Mouse (Mus musculus) adrenal gland, postnatal 10 days (tissue): ENCODE results near the gene Avl9. TPM values are rescaled to one million over a fixed set of nuclear protein-coding genes. Genes with fewer than 3 reads are reported as not detected.

Source experiments
- DNase-seq: peaks from one replicate; pipeline ENCODE4 v3.0.0; 2021; ENCODE audit warnings: mixed read lengths
- total RNA-seq, 2 experiments: library from RNA; stranded (reverse); gene quantifications; 2 replicates each; pipeline ENCODE4 v1.2.3; 2021

Gene Avl9
- total RNA-seq, 2 experiments from 2014 or later = 18.8 to 21.0 TPM

DNA sequence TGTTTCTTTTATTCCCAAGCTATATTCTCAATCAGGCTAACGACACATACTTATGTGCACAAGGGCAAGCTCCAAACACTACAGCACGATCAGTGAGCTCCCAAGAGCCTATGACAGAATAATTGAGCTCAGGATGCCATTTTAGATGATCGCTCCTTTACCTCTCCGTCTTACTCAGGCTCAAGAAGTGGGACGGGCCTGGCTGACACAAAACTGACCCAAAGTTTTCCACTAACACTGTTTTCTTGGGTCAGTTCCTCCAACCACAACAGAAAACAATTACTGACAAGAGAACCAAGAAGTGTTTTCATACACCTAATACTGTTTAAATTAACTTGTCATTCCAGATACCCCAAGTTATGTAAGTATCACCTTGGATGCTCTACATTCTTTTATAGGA is 80.1 kb downstream of the Avl9 start:
- no peak for DNase-seq

DNA sequence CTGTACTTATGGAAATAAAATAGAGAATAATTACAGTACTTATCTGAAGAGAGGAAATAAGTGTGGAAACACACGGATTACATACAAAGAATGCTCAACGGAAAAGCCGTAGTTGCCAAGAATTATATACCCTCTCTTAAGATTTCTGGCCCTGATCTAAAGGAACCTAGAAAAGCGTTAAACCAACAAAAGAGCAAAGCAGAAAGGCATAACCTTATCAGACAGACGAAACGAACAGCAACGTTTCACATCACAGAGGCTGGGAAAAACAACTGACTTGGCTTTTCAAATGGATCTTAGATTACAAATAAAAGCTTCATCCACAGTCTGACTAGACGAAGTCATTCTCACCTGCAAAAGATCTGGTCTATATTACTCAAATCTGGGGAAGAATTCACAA is 81.5 kb downstream of the Avl9 start:
- DNase-seq = no peak

DNA sequence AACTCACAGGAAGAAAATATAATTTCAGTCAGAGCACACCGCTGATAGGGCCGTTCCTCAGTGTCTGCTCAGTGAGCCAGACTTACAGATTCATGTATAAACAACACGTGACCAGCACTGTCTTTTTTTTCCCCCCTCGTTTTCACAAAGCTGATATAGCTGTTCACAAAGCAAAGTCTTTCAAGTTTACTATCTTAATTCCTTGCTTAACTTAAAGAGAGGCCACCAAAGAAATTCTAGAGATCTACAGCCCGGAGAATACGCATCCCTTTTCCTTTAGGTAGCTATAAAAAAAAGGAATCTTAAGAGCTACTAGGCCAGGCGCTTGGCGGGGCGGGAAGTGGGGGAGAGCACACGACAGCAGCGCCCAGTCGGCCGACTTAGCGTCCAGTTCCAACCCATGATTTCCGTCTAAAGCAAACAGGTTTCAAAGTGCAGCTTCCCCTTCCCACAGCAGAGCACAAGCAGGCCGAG is 82.0 kb downstream of the Avl9 start:
- DNase-seq = peak; percentile 55

DNA sequence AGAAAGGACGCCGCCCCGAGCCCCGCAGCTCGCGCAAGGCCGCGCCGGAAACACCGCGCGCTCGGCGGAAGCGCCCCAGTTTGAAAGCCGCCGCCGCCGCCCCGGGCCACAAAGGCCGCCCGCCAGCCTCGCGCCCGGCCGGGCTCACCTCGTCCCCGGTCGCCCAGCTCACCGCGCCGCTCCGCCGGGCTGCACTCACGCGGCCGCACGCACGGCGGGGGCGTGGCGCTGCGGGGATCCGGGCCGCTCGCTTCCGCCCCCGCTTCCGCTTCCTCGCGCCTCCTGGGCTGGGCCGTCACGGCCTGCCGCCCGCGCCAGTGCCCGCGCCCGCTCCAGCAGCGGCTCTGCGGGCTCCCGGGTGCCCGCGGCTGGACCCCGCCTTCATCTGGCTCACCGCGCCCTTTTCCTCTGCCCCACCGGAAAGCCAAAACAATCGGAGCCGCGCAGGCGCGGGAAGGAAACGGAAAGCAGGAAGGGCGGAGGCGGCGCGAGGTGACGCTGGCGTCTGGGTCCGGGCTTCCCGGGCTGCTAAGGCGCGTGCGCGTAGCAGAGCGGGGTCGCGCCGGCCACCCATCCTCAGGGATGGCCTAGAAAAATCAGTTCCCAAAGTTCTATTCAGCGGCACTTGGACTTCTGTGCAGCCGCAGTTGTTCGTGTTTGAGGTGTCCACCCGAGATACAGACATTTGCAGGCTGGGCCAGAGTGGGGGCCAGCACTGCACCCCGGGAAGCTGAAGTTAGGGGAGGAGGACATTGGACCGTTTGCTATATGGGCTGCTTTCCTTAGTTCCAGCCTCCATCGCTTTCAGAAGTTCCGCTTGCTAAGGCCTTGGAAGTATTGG is 82.8 kb downstream of the Avl9 start, which contains the start of gene Kbtbd2:
TSS of gene Kbtbd2 (minus strand) at position 503 of the 841 bp plus-strand sequence.
- peak; percentile 95 for DNase-seq

DNA sequence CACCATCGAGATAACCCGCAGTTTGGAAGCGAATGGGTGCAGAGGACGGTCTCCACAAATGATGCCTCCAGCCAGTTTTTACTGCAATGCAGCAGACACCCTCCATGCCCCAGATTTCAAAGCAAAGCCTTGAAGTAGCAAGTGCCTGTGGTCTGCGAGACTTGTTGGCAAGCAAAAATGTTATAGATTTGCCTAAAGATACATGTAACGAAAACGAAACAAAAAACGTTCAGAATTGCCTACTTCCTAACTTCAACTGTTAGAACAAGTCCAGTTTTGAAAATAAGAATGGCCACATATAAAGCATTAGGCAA is 83.4 kb downstream of the Avl9 start:
- DNase-seq = no peak

DNA sequence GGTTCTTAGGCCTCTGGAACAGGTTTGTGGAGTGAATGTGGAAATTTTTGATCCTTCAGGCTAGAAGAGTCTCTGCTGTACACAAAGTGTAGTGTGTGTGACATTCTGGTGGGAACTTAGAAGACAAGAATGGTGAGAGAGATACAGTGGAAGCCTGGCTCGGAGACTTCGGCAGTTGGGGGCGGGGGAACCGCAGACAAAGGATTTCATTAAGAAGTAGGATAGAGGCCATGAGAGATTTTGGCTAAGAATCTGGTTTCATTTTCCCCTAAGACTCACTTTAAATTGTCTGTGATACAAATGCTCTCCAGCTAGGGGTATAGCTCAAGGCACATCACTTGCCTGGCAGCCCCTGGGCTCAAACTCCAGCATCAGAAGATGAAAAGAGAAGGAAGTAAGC is 90.3 kb downstream of the Avl9 start:
- DNase-seq = no peak

DNA sequence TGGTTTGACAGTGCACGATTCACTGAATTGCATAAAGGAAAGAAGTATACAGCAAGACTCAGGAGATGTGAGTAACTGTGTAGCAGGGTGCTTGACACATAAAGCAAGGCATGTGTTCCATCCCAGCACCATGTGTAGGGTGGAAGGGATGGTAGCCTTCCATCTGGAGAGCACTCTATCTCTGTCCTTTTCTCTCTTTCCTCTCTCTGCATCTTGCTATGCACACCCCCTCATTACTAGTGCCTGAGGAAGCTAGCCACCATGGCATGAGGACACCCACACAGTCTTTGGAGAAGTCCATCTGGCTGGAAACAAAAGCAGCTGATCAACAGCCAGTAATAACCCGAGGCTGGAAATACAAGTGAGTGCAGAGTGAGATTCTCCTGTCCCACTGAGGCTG is 91.5 kb downstream of the Avl9 start:
- no peak for DNase-seq

DNA sequence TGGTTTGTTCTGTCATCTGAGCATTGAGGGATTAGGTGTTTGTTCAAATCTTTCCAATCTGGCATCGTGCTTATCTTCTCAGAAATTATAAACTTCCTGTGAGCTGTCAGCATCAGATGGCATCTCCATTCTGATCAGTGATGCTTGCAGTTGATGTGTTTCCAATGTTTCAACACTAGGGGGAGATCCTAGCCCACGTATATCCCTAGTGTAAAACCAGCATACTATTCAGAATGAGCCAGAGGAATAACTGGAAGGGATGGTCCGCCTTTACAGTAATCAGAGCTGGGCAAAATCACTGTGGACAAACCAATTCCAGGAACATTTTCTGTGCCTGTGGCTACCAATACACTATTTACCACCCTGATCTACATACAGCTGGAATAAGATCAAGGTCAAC is 94.0 kb downstream of the Avl9 start:
- DNase-seq = peak; percentile 44

Other genes with a start within 250 kb of the Avl9 start
- gene Pde1c, start 145.8 kb upstream of the Avl9 start, total RNA-seq = under 1 TPM; 0.42 to 0.61 TPM
- 10 to 100 TPM; 36.3 to 43.7 TPM for gene Lsm5, start 10.2 kb upstream of the Avl9 start, total RNA-seq
- gene Kbtbd2, start 82.9 kb downstream of the Avl9 start, total RNA-seq = 10 to 100 TPM; 36.2 to 36.7 TPM
- 10 to 100 TPM; 92.6 to 92.7 TPM for gene Fkbp9, start 117.2 kb downstream of the Avl9 start, total RNA-seq
- gene Nt5c3, start 209.0 kb downstream of the Avl9 start, total RNA-seq = 10 to 100 TPM; 24.8 to 29.0 TPM
- under 1 TPM; 0.30 to 0.36 TPM for gene Vmn1r4, start 209.1 kb downstream of the Avl9 start, total RNA-seq